Mouse (Mus musculus): Measurements from ENCODE around the gene Fpgs.

- TF ChIP-seq EP300 (IDR thresholded peaks at IDR 0.05; ENCODE audit: low read depth): no peak
- TF ChIP-seq CTCF (IDR thresholded peaks at IDR 0.05; ENCODE audit: low read depth): no peak
These were observed 57.4 kb downstream of the Fpgs start, which contains the start of gene Eng for GRCm38 (mm10) chr2:32646379-32647056.

Measured in liver, embryonic 14.5 days (tissue).